Comparison of ENCODE assay signal across 8 mouse cellular contexts in the genomic region with DNA sequence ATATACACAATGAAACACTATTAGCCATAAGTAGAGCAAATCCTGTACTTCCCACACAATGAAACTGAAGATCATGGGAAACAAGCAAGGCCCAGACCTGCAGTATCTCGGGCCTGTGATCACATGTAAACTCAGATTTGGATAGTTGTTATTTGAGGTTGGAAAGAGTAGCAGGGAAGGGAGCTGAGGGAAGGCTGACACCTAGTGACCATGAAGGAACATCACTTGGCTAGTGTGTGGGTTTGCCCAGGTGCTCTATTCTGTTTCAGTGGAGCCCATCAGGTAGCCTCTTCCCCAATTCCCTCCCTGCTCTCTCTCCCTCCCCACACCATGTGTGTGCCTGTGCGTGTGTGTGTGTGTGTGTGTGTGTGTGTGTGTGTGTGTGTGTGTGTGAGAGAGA. TPM values are rescaled to one million over a fixed set of nuclear protein-coding genes. Genes with fewer than 3 reads are reported as not detected.
DNase-seq lines count a peak whose midpoint lies in the region; ATAC-seq and TF ChIP-seq lines count a peak whose summit lies in the region.

No protein-coding gene starts in this region.

- H3K27ac ChIP-seq in kidney, postnatal 0 days = no peak overlapping the region
- H3K27ac ChIP-seq in midbrain, embryonic 13.5 days = no peak overlapping the region

- H3K9ac ChIP-seq in kidney, postnatal 0 days (ENCODE audit: low read depth, low read length) = no peak overlapping the region
- H3K9ac ChIP-seq in midbrain, embryonic 13.5 days (replicated peaks) = no peak overlapping the region

- H3K27me3 ChIP-seq in kidney, postnatal 0 days (ENCODE audit: insufficient read depth, low read length) = no peaks in the 10 kb centered on the region
- no peaks in the 10 kb centered on the region for H3K27me3 ChIP-seq in Patski
- H3K27me3 ChIP-seq in midbrain, embryonic 13.5 days = no peaks in the 10 kb centered on the region

- POLR2A ChIA-PET in Patski (lab: Charles Lee) = no interaction called here

- no peaks in the 10 kb centered on the region for H3K36me3 ChIP-seq in kidney, postnatal 0 days (ENCODE audit: insufficient read depth, low read length)
- H3K36me3 ChIP-seq in midbrain, embryonic 13.5 days = no peaks in the 10 kb centered on the region

- peak; percentile 64 for TF ChIP-seq CTCF in kidney, postnatal 0 days (IDR thresholded peaks at IDR 0.05; ENCODE audit: low read depth)
- peak; percentile 37 for TF ChIP-seq CTCF in Patski (IDR thresholded peaks at IDR 0.05)

- no peak overlapping the region for H3K4me3 ChIP-seq in kidney, postnatal 0 days (replicated peaks; ENCODE audit: low read depth, low read length)
- H3K4me3 ChIP-seq in midbrain, embryonic 13.5 days (replicated peaks) = no peak overlapping the region

- no peak for ATAC-seq in kidney, postnatal 0 days (replicated peaks; ENCODE audit: low FRiP score, low read depth)
- ATAC-seq in Patski = no peak
- peak; percentile 38; the same call in 1 of the 2 replicates for ATAC-seq in midbrain, embryonic 13.5 days

- DNase-seq in cerebellum, adult 11-12 months = peak; percentile 37
- DNase-seq in cerebellum, adult 11 months = no peak
- DNase-seq in kidney, postnatal 0 days (ENCODE audit: low spot score) = peak; percentile 27
- DNase-seq in kidney, postnatal 25 days = no peak
- DNase-seq in Patski (ENCODE audit: low read depth, low spot score) = no peak
- DNase-seq in thymus, adult 18-20 months = no peak
- DNase-seq in right cerebral cortex, adult 2 months (ENCODE audit: low spot score in 2 of 2) = no peak

- CTCF ChIA-PET in Patski (lab: Charles Lee) = no interaction called here

- in situ Hi-C loops in Patski (cut with MboI; ENCODE audit: low pct_unique_long_range_greater_than_20kb) = no loop called here

- no peak overlapping the region for H3K4me2 ChIP-seq in kidney, postnatal 0 days (ENCODE audit: low read length)
- no peak overlapping the region for H3K4me2 ChIP-seq in midbrain, embryonic 13.5 days (replicated peaks)

- H3K4me1 ChIP-seq in kidney, postnatal 0 days (replicated peaks; ENCODE audit: insufficient read depth, low read length) = no peaks in the 10 kb centered on the region
- no peaks in the 10 kb centered on the region for H3K4me1 ChIP-seq in midbrain, embryonic 13.5 days (replicated peaks)

- H3K9me3 ChIP-seq in kidney, postnatal 0 days (replicated peaks; ENCODE audit: low read length) = no peaks in the 10 kb centered on the region
- H3K9me3 ChIP-seq in midbrain, embryonic 13.5 days = no peaks in the 10 kb centered on the region

- WGBS in kidney, postnatal 0 days = 55% methylated on average over 1 of the region's 2 CpGs
- WGBS in midbrain, embryonic 13.5 days = 67% methylated on average over 2 of the region's 2 CpGs

RNA-seq across cellular contexts. Expression of a gene that starts 28.7 kb away (rescaled TPM):
- polyA plus RNA-seq in kidney, postnatal 0 days (2015; fragmentation: Nextera tagmentation; extraction: Ambion mirVana) = 2.9 and 3.4 TPM in 2 replicates
- polyA plus RNA-seq in Patski (2021) = 13.4 TPM
- polyA plus RNA-seq in midbrain, embryonic 13.5 days (2015; fragmentation: Nextera tagmentation; extraction: Ambion mirVana) = 6.6 and 7.1 TPM in 2 replicates

Comparison
In these comparisons a context has a peak if more than half of its experiments do, and no peak if none do; other contexts are left out.
1. DNase-seq: peak in cerebellum, adult 11-12 months (single experiment) and kidney, postnatal 0 days (single experiment); none in cerebellum, adult 11 months (single experiment), kidney, postnatal 25 days (0 of 2), Patski (single experiment), thymus, adult 18-20 months (0 of 2) and right cerebral cortex, adult 2 months (0 of 2).